Mouse (Mus musculus) cerebellum, adult 2 months (tissue): ENCODE results near the gene Rbms2.

Experiments
- CTCF ChIP-seq: fragments of 200-500 bp; IDR thresholded peaks from 2 replicates; pipeline ENCODE4 v1.5.1; 2011; ENCODE audit warnings: low read depth, mild to moderate bottlenecking, control low read depth, low read length, moderate library complexity, borderline replicate concordance; ENCODE audit not compliant: insufficient read depth
- POLR2A ChIP-seq: fragments of 200-500 bp; IDR thresholded peaks from 2 replicates; pipeline ENCODE4 v1.6.1; 2011; ENCODE audit warnings: low read length, control low read depth, borderline replicate concordance; ENCODE audit not compliant: insufficient read depth

- TF ChIP-seq POLR2A (no peak), CTCF (no peak)
Measured at GRCm38 (mm10) chr10:128096313-128096692, 83.8 kb downstream of the Rbms2 start.
